Mouse (Mus musculus) brain, adult 2 months (tissue): ENCODE measurements around the gene Csmd2.
"Not testable (repeated sequence)": the region's sequence is repeated elsewhere in the genome, so short reads cannot be mapped to it uniquely, and the experiment has no call there.

Source experiments
- DNase-seq: peaks from one replicate; pipeline ENCODE4 v3.0.0; 2011; ENCODE audit warnings: low read depth, low spot score

Csmd2 gene

DNA sequence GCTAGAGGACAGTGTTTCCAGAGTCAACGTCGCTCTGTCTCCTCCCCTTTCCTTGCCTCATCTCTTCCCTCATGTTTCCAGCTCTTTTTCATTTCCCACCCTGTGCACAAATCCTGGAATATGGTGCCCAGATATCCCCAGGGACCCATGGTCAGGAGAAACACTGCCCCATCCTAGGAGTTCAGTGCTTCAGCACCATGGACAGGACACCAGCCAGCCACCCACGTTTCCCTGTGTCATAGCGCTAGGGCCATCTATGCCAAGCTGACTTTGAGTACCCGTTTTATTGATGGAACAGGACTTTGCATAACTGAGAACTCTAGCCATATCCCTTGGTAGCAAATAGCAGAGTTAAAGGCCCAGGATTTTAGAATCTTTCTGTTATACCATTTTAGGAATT is 55.0 kb downstream of the Csmd2 start:
- no peak for DNase-seq

DNA sequence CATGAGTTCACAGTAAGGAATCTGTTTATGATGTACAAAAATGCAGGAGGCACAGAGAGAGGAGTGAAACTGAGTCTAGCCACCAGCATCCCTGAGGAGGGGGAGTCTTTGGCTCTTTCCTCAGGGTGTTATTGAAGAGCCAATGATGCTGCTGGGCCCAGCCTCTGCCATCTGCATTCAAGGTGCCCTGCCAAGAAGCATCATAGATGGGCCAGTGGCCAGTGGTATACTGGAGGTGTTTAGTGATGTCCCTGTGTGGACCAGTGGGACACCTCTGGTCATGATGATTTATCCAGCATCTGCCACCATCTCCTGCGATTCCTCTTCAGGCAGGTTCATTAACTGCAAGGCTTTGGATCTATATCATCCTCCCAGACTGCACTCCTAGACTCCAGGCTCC is 61.1 kb downstream of the Csmd2 start:
- no peak for DNase-seq

DNA sequence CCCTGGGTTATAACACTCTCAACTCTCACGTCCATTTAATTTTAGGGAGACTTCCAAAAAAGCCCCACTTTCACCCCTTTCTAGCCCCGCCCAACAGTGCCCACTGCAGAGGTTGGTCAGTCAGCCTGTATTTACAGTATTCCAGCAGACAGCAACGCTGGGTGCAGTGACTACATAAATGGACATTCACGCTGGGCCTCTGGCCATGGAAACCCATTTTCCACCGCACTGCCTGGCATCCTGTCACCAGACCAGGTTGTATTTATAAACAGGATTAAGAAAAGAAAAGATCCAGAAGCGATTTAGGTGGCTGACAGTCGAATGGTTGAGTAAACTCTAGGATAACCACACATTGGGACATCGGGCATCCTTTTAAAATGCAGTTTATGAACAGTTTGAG is 65.0 kb downstream of the Csmd2 start:
- DNase-seq = no peak

- DNase-seq = not testable (repeated sequence)
These were observed 73.6 kb downstream of the Csmd2 start for GRCm38 (mm10) chr4:128061274-128061673.

DNA sequence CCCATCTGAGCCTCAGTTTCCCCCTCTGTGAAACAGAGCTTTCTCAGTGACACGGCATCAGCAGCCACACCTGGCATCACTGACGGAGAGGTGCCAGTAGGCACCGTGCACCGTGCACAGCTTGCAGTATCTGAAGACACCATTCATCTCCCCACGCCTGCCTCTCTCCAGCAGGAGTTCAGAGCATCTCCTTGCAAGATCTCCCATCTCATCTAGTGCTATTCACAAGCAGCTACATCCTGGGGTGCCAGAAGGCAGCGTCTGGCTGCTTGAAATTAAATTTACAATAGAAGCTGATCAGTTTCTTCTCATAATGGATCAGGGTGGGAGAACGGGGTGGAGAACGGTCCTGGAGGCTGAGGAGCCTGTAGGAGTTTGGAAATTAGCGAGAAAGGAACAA is 79.5 kb downstream of the Csmd2 start:
- peak; percentile 59 for DNase-seq

DNA sequence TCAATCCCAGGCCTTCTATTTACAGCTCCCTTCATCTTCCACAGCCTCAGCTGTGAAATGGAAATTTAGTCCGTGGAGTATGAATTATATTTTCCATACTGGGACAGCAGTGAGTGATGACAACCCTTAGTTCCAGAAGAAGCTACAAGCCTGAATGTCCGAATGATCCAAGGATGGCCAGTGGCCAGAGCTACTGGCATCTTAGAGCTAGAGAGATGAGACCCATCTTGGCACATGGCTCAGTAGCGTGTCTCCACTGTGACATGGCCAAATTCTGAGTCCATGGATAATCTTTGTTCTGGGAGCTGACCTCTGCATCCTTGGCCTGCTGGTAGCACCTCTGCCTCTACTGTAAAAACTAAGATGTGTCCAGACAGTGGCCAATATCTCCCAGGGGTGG is 96.8 kb downstream of the Csmd2 start:
- no peak for DNase-seq

DNA sequence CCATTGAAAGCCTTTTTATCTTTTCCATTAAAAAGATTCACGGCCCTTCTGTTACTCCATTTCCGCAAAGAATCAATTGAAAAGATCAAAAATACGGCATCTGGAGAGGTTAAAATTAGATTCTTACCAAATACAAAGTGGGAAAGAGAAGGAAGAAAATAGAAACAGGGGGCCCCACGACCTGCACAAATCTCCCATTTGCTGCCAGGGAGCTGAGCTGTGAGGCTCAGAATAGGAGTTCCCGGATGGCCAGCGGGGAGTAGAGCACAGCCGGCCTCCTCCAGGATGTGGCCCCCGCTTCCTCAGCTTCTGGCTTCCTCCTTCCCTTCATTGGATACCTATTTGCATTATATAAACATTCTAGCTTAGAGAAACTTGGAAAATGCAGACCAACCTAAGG is 97.4 kb downstream of the Csmd2 start:
- peak; percentile 82 for DNase-seq

DNA sequence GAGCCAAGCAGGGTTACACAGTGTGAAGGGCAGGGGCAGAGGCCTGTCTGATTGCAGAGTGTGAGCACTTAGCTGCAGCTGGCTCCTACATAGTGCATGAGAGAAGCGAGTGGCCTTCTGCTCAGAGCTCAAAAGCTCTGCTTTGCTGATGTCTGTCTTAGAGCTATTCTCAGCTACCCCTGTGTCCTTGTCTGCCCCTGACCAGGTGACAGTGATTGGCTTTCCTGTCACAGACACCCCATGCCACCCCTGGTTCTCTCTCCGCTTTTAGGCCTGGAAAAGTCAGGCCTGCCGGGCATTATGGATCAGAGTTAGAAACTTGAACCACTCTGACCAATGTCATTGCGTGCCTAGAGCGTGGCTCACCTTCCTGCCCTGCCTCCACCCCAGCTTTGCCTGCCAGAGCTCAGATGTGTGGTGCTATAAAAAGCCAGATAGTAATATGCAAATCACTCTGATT is 99.5 kb downstream of the Csmd2 start:
- peak; percentile 29 for DNase-seq

DNA sequence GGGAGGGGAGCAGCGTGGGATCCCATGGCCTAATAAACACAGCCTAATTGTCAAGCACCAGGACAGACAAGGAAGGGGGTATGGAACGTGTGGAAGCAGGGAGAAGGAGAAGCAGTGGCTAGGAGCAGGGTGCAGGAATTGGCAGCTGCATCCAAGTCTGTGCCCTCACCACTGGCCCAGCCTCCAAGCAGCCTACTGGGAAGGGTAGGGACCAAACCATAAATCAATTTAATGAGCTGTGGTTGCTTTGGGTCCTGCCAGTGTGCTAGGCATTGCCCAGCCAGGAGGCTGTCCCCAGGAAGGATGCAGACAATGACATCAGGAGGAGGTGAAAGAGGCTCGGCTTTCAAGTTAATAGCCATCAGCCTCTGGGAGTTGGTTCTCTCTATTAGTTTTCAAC is 100.0 kb downstream of the Csmd2 start:
- no peak for DNase-seq

DNA sequence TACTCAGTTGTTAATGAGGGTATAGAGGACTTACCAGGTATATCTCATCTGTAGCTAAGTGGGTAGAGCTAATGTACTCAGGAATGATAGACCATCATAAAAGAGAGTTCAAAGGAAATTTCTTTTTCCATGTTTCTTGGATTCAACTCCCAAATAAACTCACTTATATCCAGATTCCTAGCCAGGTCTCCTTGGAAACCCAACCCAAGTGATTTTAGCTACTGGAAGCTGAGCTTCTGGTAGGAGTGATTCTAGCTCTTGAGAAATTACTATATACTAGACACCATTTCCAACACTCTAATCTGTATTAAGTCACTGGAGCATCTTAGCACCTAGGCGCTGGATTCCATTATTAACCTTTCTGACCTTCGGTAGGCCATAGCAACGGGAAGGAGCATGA is 100.6 kb downstream of the Csmd2 start:
- DNase-seq = peak; percentile 54

DNA sequence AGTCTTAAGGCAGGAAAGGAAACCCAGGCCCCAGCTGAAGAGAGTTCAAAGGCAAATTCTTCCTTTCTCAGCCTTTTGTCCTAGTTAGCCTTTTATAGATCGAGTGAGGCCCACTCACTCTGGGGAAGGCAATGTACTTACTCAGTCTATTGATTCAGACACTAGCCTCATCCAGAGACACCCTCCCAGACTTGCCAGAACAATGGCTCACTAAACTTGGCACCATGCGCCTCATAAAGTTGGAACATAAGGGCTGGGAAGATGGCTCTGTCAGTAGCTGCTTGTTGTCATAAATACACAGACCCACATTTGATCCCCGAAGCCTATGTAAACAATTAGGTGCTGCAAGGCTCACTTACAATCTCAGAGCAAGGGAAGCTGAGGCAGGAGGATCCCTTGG is 104.3 kb downstream of the Csmd2 start:
- peak; percentile 73 for DNase-seq

DNA sequence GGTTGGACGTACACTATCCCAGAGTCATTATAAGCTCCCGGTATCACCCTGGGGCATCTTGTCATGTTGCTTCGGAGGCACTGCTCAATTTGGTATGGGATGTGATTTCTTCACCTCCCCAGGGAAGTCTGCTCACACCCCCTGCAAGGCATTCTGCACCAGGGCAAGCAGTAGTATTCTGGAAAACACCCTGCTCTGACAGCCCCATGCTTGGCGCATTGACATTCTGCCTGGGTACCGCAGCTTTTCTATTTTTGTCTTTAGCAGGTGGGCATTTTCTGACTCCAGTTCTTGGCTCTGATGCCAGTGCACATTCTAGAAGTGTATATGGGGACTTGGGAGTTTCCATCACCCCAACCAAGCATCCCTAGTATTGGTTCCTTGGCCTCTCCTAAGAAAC is 111.9 kb downstream of the Csmd2 start:
- peak; percentile 41 for DNase-seq

DNA sequence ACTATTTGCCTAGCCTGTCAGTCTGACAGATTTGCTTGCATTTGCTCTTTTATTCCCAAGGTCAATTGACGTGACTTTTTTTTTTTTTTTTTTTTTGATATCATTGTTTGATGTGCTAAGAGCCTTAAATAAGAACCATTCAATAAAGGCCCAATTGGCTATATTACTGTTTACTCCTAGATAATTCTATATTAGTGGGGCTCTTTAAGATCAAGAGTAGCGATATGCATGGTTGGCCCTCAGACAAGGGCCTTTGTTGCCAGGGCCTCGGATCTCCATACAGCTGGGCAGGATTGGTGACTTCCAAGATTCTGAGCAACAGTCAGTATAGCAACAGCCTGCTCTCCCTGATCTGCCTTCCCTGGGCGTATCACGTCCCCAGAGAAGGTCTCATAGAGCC is 112.9 kb downstream of the Csmd2 start:
- no peak for DNase-seq

DNA sequence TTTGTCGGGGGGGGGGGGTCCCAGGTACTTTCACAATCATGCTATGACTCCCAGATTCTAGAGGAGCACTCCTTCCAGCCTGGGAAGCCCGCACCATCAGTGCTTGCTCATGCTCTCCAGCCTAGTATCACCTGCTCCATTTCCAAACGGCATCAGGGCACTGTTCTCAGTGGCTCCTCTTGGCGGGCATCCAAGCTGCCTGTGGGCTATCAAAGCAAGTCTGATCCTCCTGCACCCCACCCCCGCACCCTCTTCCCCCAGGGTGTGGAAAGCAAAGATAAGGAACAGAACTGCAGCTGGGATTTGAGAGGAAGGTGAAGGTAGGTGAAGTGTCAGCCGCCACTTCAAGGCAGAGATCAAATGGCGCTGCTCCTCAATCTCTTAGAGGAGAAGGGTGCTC is 128.7 kb downstream of the Csmd2 start:
- DNase-seq = no peak

DNA sequence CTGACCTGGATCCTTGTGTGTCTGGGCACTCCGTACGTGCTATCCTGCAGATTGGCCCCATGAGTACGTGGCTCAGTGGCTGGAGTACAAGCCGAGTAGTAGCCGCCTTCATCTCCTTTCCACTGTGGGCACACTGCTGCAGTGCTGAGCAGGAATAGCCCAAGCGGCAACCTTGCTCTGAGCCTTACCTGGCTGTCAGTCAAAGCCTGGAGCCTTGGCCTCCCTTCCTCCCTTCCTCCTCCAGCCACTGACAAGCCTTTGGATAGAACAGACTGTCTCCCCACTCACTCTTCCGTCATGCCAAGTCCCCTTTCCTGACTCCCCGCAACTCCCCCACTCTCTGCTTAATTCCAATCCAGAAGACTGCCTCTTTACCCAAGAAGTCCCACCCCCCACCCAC is 135.6 kb downstream of the Csmd2 start:
- peak; percentile 37 for DNase-seq

DNA sequence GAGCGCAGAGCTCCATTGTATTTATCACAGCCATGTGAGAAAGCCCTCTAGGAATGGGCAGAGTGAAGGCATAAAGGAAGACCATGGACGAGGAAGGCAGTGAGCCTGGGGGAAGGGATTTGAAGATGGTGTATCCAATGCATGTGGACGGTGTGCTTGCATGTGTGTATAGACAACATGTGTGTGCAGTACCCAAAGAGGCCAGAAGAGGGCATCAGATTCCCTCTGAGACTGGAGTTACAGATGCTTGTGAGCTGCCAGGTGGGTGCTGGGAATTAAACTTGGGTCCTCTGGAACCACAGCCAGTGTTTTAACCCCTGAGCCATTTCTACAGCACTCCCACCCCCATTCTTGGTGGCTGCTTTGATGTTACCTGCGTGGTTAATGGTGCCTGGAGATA is 137.1 kb downstream of the Csmd2 start:
- DNase-seq = no peak

DNA sequence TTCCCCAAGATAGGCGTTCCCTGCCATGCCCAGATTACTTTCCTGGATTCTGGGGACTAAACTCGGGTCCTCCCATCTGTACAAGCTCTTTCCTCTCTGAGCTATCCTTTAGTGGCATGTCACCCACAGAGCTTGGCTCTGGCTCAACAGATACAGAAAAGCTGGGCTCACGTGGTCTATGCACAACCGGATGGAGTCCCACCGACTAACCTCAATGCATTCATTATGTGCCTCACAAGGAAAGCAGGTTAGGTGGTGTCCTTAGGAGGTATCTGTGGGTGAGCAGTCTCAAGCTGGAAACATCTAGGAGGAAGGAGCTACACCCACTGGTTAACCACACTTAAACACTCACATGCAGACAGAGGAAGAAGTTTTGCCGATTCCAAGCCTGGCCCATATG is 140.9 kb downstream of the Csmd2 start:
- DNase-seq = peak; percentile 65

GRCm38 (mm10) chr4:128130611-128131142 is 143.0 kb downstream of the Csmd2 start:
- no peak for DNase-seq

DNA sequence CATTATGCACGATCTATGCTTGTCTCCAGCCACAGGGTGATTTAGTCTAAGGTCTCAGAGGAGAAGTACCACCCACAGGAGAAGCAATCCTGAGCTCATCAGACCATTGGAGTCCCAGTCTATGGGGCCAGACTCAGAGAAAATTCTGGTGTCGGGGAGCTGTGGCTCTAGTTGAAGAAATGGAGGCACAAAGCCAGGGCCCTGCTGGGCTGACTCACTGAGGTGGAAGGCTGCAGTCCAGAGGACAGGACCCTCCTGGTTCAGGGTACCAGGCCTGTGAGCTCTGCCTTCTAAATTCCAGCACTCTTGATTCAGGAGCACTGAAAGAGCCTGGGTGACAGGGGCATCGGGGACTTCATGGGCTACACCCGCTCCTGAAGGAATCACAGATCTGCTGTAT is 144.0 kb downstream of the Csmd2 start:
- DNase-seq = no peak

GRCm38 (mm10) chr4:128132876-128133646 is 145.4 kb downstream of the Csmd2 start:
- DNase-seq = peak; percentile 57

DNA sequence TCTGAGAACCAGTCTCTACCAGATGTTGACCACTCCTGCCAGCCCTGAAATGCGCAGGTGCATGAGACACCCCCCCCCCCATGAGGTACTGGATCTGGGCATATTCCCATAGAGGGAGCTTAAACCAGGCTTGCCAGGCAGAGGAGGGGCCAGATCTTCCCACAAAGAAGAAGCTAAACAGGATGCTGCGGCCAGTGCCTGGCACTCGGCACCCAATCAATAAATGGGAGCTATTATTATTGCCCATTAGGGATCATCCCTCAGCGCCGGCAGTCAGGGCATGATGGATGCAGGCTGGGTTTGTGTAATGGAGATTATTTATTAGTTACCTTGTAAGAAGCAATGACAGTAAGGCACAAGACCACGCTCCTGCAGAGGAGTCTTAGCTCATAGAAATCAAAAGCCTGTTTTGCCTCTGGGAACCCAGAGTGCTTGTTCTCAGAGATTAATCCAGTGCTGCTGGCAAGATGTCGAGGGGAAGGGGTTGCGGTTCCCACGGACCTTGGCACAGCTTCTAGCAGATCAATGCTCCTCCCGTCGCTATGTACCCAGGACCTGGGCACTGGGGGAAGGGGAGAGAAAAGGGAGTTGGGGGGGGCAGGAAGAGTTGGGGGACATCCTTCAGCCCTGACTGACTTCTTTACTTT is 146.8 kb downstream of the Csmd2 start:
- no peak for DNase-seq

- peak; percentile 59 for DNase-seq
These were observed 147.5 kb downstream of the Csmd2 start for GRCm38 (mm10) chr4:128135014-128135622.

GRCm38 (mm10) chr4:128139991-128140390 is 152.3 kb downstream of the Csmd2 start:
- DNase-seq = no peak
